Mouse (Mus musculus) forebrain, embryonic 14.5 days (tissue): ENCODE results near the gene Mindy2. TPM values are rescaled to one million over a fixed set of nuclear protein-coding genes. Genes with fewer than 3 reads are reported as not detected.

Experiments used
- polyA plus RNA-seq: library from polyadenylated mRNA; unstranded; fragments of >200 nt; fragmentation: Nextera tagmentation; extraction: Ambion mirVana; gene quantifications from 2 replicates; pipeline ENCODE4 v1.2.1, GENCODE M21; 2014

Mindy2 gene
- polyA plus RNA-seq, 1 experiment from 2014 or later: 12.4 TPM

Other genes with a start within 250 kb of the Mindy2 start
- 77.7 and 101 TPM in 2 replicates for gene Ccnb2, start 235.6 kb downstream of the Mindy2 start, polyA plus RNA-seq
- 26.3 and 30.0 TPM in 2 replicates for gene Rnf111, start 153.4 kb downstream of the Mindy2 start, polyA plus RNA-seq
- gene Sltm, start 114.4 kb downstream of the Mindy2 start, polyA plus RNA-seq: 50.7 and 54.6 TPM in 2 replicates
- gene Gm10642, start 923 bp downstream of the Mindy2 start, polyA plus RNA-seq: 0.48 and 0.58 TPM in 2 replicates
- 45.0 and 47.6 TPM in 2 replicates for gene Adam10, start 21.8 kb upstream of the Mindy2 start, polyA plus RNA-seq